Mouse (Mus musculus) embryonic fibroblast, embryonic 13.5 days (primary cell): ENCODE measurements around the gene Ugt1a7c. TPM values are rescaled to one million over a fixed set of nuclear protein-coding genes. Genes with fewer than 3 reads are reported as not detected.

Experiments
- H3K27ac ChIP-seq: 2 replicates; pipeline ENCODE4 v1.5.1; 2012; ENCODE audit warnings: low read length, control low read depth, inconsistent platforms; ENCODE audit not compliant: insufficient read depth
- H3K4me1 ChIP-seq: 2 replicates; pipeline ENCODE4 v1.6.1; 2011; ENCODE audit warnings: low read length; ENCODE audit not compliant: control insufficient read depth, insufficient read depth
- H3K4me3 ChIP-seq: 2 replicates; pipeline ENCODE4 v1.5.1; 2011; ENCODE audit warnings: mild to moderate bottlenecking, control low read depth, low read length; ENCODE audit not compliant: insufficient read depth
- CTCF ChIP-seq: IDR thresholded peaks from 2 replicates; pipeline ENCODE4 v1.5.1; 2011; ENCODE audit warnings: mild to moderate bottlenecking, control low read depth, low read length, moderate library complexity, borderline replicate concordance; ENCODE audit not compliant: insufficient read depth
- POLR2A ChIP-seq: IDR thresholded peaks from 2 replicates; pipeline ENCODE4 v1.6.1; 2011; ENCODE audit warnings: low read depth, mild to moderate bottlenecking, control low read depth, low read length, moderate library complexity
- polyA plus RNA-seq: library from polyadenylated mRNA; stranded (reverse); fragments of >200 nt; gene quantifications from 2 replicates; pipeline ENCODE4 v1.2.4, GENCODE M21; 2011; ENCODE audit warnings: low read depth; ENCODE audit not compliant: missing spikeins, insufficient read length

Gene Ugt1a7c
- polyA plus RNA-seq, 1 experiment = 8.0 TPM

DNA sequence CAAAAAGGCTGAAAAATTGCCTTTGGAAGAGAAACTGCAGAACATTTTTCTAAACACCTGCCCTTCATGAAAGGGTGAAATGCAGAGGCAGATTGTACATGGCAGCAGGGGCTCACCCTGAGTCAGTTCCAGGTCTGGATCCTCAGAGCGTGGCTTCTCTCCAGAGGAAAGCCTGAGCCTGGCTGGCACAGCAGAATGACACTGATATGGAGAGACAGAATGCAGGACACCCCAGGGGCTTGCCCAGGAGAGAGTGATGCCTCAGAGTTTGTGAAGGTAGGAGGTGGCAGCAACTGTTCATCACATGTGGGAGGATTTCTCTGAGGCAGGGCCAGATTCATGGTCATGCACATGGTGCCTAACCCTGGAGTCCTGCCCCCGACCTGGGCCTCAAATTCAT is 105.1 kb downstream of the Ugt1a7c start:
- Histone ChIP-seq H3K4me1 (no peaks in the 10 kb centered on the region), H3K27ac (no peak overlapping the region), H3K4me3 (no peak overlapping the region)
- TF ChIP-seq CTCF (no peak), POLR2A (no peak)

GRCm38 (mm10) chr1:88200456-88200855 is 105.6 kb downstream of the Ugt1a7c start, which contains the start of gene Ugt1a2:
Ugt1a2 (plus strand) TSS chr1:88200601.
- H3K4me1 ChIP-seq = no peaks in the 10 kb centered on the region

DNA sequence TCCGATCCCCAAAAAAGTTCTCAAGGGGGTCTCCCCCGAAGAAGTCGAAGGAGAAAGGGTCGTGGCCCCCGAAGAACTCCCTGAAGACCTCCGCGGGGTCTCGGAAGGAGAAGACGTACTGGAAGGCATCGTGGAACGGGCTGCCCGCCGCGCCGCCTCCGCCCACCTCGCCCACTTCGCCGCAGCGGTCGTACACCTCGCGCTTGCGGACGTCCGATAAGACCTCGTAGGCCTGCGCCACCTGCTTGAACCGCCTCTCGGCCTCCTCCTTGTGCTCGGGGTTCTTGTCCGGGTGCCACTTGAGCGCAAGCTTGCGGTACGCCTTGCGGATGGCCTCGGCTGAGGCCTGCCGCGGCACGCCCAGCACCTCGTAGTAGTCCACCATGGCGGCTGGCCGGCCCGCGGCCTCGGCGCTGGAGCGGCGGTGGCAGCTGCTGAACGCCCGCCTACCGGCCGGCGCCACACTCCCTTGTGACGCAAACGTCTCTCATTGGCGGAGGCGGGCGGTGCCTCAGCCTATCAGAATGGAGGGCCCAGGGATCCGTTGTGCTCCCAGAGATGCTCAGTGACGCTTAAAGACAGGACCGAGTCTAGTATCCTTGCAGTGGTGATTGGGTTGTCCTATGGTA is 110.5 kb downstream of the Ugt1a7c start, which contains the start of gene Dnajb3:
Gene Dnajb3, minus strand, starts transcription at position 489 of the 629 bp plus-strand sequence.
- Histone ChIP-seq H3K27ac (no peak within 1 kb of the TSS), H3K4me1 (no peaks in the 10 kb centered on the region), H3K4me3 (peak within 1 kb of the TSS; percentile 44)
- TF ChIP-seq POLR2A (peak; percentile 76), CTCF (no peak)

More at GRCm38 (mm10) chr1:88200456-88200855, 105.6 kb downstream of the Ugt1a7c start, which contains the start of gene Ugt1a2:
- Histone ChIP-seq H3K27ac (no peak within 1 kb of the TSS), H3K4me3 (no peak within 1 kb of the TSS)
- TF ChIP-seq CTCF (no peak), POLR2A (no peak)

- Histone ChIP-seq H3K4me1 (no peaks in the 10 kb centered on the region), H3K27ac (no peak overlapping the region), H3K4me3 (no peak overlapping the region)
- no peak for TF ChIP-seq CTCF
- TF ChIP-seq POLR2A = no peak
These were observed 112.1 kb downstream of the Ugt1a7c start for GRCm38 (mm10) chr1:88206843-88207479.

DNA sequence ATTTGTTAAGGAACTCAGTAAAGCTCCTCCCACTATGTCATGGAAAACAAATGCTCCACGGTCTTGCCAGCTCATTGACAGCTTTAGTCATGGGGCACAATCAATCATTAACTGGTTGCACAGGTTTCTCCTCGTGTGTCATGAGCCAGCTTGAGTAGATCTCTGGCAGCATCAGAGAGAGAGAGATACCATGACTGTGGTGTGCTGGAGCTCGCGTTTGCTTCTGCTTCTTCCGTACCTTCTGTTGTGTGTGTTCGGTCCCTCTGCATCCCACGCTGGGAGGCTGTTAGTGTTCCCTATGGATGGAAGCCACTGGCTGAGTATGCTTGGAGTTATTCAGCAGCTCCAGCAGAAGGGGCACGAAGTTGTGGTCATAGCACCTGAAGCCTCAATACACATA is 117.0 kb downstream of the Ugt1a7c start, which contains the start of gene Ugt1a1:
Gene Ugt1a1, plus strand, starts transcription at position 148 of the 400 bp plus-strand sequence.
- H3K4me3 ChIP-seq = no peak within 1 kb of the TSS
- H3K27ac ChIP-seq = no peak within 1 kb of the TSS
- TF ChIP-seq POLR2A = no peak
- no peak for TF ChIP-seq CTCF
- no peaks in the 10 kb centered on the region for H3K4me1 ChIP-seq

- Histone ChIP-seq H3K4me1 (no peaks in the 10 kb centered on the region), H3K4me3 (no peak overlapping the region), H3K27ac (no peak overlapping the region)
- TF ChIP-seq POLR2A (no peak), CTCF (no peak)
These were observed 117.6 kb downstream of the Ugt1a7c start for GRCm38 (mm10) chr1:88212341-88213045.

DNA sequence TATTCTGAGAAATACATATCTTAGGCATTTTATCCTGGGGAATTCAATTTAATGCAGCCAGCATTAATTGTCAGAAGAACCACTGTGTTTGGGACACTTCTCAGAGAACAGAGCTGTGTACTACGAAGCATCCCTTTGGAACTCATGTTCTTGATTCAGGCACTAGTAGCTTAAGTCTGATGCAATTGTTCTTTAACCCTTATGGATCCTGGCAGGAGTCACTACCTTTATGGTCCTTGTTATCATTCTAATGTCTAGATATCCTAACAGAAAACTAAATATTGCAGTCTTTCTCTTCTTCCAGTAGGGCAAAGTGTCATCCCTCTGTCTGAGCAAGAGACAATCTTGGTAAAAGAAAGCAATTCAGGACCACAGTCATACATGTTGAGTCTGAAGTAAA is 118.2 kb downstream of the Ugt1a7c start:
- Histone ChIP-seq H3K4me3 (no peak overlapping the region), H3K27ac (no peak overlapping the region), H3K4me1 (no peaks in the 10 kb centered on the region)
- TF ChIP-seq CTCF (no peak), POLR2A (no peak)

- Histone ChIP-seq H3K4me1 (no peaks in the 10 kb centered on the region), H3K27ac (no peak overlapping the region), H3K4me3 (no peak overlapping the region)
- TF ChIP-seq POLR2A (no peak), CTCF (no peak)
These were observed 119.1 kb downstream of the Ugt1a7c start for GRCm38 (mm10) chr1:88213766-88214461.

DNA sequence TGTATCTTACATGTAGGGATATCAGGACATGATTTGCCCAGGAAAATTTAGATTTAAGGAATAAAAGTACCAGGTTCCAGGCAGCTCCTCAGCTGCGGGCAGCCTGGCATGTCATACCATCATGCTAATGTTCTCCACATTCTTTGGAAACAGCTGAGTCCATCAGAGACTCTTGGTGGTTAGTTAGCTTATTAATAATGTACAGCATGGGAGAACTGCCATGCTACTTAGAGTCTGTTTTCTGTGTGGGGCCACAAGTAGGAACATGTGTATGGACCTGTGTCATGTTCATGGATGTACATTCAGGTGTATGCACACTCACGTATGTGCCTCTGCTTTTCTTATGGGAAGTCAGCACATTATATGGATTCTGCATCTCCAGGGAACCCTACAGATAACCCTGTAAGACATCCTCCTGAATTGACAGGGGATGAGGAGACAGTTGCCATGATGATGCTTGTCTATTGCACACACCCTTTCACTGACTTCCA is 119.6 kb downstream of the Ugt1a7c start:
- H3K27ac ChIP-seq = no peak overlapping the region
- no peak overlapping the region for H3K4me3 ChIP-seq
- no peaks in the 10 kb centered on the region for H3K4me1 ChIP-seq
- no peak for TF ChIP-seq POLR2A
- TF ChIP-seq CTCF = no peak
